Mouse (Mus musculus) liver, embryonic 14.5 days (tissue): ENCODE results near the gene Unc5a.

ENCODE experiments used
- CTCF ChIP-seq: IDR thresholded peaks from 2 replicates; pipeline ENCODE4 v1.5.1; 2016; ENCODE audit warnings: antibody characterized with exemption, low read depth, control low read depth
- EP300 ChIP-seq: IDR thresholded peaks from 2 replicates; pipeline ENCODE4 v1.6.1; 2016; ENCODE audit warnings: antibody characterized with exemption, low read depth

DNA sequence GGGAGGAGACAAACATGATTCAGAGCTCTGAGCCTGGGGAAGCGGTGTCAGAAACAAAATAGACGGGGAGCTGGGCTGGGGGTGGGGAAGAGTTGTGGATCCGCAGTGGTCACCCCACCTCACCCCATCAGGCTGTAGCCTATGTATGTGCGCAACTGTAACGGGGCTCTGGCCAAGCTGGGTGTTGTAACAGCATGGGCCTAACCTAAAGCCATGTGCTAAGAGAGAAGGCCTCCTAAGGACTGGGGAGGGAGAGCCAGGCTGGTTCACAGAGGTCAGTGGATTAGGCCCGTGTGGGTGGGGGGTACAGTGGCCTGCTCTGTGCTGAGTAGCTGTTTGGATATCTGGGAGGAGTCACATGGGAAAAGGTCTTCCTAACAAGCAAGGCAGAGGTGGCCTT, 10.6 kb downstream of the Unc5a start:
- no peak for TF ChIP-seq EP300
- TF ChIP-seq CTCF, result no peak
